Mouse (Mus musculus) ZHBTc4 (cell line): ENCODE measurements around the gene Mgat4a.

ENCODE experiments used
- DNase-seq: peaks from one replicate; pipeline ENCODE4 v3.0.0-alpha.2; 2011; ENCODE audit warnings: low read depth, low spot score

Mgat4a gene

GRCm38 (mm10) chr1:37540810-37541658, at the start of gene Mgat4a:
Gene Mgat4a, minus strand, starts transcription at chr1:37541016.
- peak; percentile 97 for DNase-seq

DNA sequence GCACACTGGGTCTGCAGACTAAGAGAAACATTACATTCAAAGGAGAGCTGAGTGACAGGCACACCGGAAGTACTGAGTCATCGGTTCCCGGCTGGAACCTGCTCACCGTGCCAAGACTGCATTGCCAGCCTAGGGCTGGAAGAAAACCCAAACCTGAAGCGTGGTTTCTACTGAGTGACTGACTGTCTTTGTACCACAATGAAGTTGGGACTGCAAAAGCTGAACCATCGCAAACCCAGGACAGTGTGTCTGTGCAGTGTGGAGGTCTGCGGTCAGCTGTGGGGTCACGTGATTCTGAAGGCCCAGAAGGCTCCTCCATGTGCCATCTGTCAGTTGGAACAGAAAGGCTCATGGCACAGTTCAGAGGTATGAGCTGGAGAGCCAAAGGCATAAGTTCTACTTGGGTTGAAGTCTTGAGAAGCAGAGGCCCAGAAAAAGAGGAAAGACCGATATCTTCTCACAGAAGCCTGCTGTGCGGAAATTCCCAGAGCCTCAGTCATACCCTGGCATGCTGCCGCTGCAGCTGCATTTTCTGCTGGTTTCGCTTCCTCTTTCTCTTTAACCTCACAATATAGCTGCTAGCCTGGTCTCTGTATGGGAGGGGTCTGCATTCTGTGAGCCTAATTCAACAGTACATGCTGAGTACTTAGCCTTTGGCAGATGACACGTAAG, 45.1 kb upstream of the Mgat4a start:
- no peak for DNase-seq

GRCm38 (mm10) chr1:37583795-37584464, 43.1 kb upstream of the Mgat4a start:
- DNase-seq: no peak

- no peak for DNase-seq
These were observed 42.4 kb upstream of the Mgat4a start for GRCm38 (mm10) chr1:37583167-37583566.

DNA sequence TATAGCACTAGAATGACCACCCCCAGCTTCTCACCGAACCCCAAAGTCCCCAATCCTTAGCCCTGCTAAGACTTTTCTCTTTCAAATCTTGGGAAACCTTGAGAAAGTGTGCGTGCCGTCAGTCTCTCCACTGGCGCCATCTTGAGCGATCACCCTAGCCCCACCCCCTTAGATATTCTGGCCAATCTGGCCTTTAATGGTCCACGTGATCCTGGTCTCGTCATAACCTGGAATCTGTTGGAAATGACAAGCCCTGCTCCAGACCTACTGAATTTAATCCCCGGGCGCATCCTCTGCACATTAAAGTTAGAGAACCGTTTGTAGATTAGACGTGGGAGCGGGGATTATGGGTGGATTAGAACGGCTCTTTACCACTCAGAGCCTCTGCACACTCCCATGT, 38.9 kb upstream of the Mgat4a start:
- no peak for DNase-seq

DNA sequence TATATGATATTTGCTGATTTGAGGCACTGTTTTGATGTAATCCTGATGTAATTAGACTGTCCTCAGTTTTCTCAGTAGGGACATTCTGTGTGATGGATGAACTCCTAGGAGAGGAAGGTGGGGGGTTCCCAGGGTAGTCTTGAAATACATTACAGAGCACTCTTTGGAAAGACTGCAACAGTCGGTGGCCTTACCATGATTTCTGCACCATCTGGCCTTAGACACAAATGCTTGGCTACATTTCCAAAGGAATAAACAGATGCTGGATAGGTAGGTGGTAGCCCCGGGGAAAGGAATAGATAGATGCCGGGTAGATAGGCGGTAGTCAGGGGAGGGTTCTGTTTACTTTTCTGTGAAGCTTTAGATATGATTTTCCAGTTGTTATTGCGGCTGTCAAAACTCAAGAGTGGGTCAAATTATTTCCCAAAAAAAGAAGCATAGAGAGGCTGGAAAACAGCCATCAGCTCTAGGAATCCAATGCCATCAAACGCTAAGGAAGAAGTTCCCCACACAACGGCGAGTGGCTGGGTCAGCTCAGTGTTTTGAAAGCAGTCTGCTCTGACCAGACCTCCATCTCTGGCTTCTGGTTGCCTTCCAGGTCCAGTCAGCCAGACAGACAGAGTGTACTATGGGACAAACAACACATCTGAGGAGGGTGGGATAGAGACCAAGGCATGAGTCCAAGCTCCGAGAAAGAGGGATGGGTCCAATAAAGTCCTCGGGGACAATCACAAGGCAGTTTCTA, 31.9 kb upstream of the Mgat4a start:
- DNase-seq: no peak

DNA sequence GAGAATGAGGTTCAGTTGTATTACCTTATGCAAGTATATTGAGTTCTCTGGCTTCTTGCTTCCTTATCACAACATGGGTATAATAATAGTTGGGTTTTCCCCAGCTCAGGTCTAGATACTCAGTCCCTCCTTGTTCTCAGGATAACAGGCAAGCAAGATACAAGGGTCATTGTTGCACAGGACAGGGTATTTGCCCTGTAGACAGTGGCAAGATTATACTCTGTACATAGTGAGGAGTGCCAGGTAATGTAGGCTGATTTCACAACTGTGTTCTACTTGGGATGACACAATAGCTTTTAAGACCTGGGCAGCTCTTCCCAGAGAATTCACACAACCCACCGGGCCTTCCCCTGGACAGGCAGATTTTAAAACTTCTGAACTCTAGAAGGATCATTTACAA, 27.6 kb upstream of the Mgat4a start:
- no peak for DNase-seq

DNA sequence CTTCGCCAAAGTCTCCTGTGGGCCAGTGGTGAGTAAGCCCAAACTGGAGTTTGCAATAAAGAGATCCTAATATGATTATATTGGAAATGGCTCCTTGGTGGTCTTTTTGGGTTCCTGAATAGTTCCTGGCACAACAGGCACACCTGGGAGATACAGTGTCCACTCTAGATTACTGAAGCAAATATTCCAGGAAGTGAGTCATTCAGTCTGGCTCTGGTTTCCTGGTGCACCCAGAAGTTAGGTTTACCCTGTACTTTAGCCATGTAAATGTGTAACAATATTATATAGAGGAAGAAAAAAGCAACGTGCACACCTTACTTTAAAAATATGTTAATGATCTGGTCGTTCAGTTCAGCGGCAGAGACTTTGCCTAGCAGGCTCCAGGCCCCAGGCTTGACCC, 25.9 kb upstream of the Mgat4a start:
- DNase-seq: no peak

- DNase-seq: no peak
These were observed 25.5 kb upstream of the Mgat4a start for GRCm38 (mm10) chr1:37566344-37566743.

GRCm38 (mm10) chr1:37565396-37565795, 24.6 kb upstream of the Mgat4a start:
- peak; percentile 40 for DNase-seq

- DNase-seq: no peak
These were observed 21.1 kb upstream of the Mgat4a start for GRCm38 (mm10) chr1:37561955-37562354.

GRCm38 (mm10) chr1:37560356-37560755, 19.5 kb upstream of the Mgat4a start:
- no peak for DNase-seq

DNA sequence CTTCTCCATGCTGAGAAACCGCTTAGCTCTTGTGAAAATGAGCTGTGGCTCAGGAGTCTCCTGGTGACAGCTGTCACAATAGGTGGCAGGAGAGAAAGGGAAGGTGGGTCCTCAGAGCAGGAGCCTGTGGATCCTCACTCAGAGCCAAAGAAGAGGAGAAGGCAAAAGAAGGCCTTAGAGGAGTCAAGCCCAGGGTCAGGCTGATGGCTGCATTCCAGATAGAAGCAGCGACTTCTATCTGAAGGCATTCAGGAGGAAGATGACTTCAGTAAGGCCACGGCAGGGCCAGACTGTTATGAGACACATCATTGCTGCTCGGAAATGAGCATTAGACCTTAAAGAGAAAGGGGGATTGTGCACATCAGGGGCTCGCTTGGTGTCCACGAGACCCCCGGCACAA, 11.2 kb upstream of the Mgat4a start:
- no peak for DNase-seq

GRCm38 (mm10) chr1:37549501-37549900, 8.7 kb upstream of the Mgat4a start:
- no peak for DNase-seq

GRCm38 (mm10) chr1:37546398-37547051, 5.7 kb upstream of the Mgat4a start:
- no peak for DNase-seq

GRCm38 (mm10) chr1:37544251-37544650, 3.4 kb upstream of the Mgat4a start:
- no peak for DNase-seq

GRCm38 (mm10) chr1:37543057-37543456, 2.2 kb upstream of the Mgat4a start:
- DNase-seq: peak; percentile 11

DNA sequence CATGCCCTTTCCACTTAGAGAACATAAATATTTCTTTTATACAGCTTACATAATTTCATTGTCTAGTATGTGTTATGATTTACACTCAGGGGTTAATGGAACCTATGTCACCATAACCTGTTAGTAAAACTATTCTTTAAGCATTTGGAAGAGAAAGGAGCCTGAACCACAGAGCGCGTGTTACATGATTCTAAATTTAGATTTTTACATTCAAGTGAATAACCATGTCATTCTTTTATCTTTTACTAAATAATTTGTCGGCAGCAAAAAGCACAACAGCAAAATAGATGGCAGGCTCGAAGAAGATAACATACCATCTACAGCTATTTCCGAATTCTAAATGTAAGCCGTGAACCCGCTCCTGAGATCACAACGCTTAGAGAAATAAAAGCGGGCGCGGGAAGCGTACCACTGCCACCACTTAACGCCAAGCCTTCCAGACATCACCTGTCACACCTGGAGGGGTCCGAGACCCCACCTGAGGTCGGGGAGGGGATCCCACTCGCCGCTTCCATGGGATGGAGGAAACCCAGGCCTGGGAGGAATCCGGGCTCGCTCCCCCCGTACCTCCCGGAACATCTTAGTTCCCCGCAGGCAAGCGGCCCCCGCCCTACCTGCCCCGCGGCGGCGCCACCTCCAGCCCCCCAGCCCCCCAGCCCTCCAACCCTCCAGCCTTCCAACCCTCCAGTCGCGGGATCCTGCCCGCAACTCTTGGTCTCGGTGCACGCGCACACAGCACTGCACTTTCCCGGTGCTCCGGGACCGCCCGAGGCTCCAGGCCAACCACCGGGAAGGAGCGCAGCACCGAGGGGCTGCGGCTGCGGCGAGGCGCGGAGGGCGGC, 627 bp downstream of the Mgat4a start:
- peak; percentile 55 for DNase-seq

GRCm38 (mm10) chr1:37534532-37535108, 6.2 kb downstream of the Mgat4a start:
- no peak for DNase-seq

DNA sequence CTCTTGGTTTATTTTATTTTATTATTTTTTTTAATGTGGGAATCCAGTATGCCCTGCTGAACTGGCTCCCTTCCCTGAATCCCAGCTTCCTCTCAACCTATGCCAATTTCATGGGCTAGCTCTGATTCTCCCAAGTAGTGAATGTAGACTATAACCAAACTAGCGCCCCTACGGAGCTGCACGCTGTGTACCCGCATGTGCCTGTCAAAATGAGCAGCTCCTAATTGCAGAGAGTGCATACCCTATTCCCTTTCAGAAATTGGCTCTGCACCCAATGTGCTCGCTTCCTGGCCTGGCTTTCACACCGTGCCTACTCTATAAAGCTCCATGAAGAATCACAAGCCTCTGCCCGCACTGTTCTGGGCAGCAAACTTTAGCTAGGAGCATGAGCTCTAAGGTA, 7.6 kb downstream of the Mgat4a start:
- DNase-seq: no peak
